Mouse (Mus musculus) layer of hippocampus, postnatal 10 days (tissue): ENCODE results near the gene Tmem151b. TPM values are rescaled to one million over a fixed set of nuclear protein-coding genes. Genes with fewer than 3 reads are reported as not detected.

Experiments used
- DNase-seq, 2 experiments: peaks; one replicate each; pipeline ENCODE4 v3.0.0; 2021; ENCODE audit warnings: low spot score in 2 of 2
- total RNA-seq, 2 experiments: library from RNA; stranded (reverse); gene quantifications; 2 replicates each; pipeline ENCODE4 v1.2.3; 2021

Gene Tmem151b
- total RNA-seq, 2 experiments from 2014 or later, result 93.2 to 93.7 TPM

- DNase-seq, result peak; percentile 82 to 86
Measured at GRCm38 (mm10) chr17:45584096-45584896, 34.8 kb upstream of the Tmem151b start.

GRCm38 (mm10) chr17:45582715-45583355, 33.4 kb upstream of the Tmem151b start:
- DNase-seq, result no peak

GRCm38 (mm10) chr17:45582188-45582587, 32.7 kb upstream of the Tmem151b start:
- no peak for DNase-seq

GRCm38 (mm10) chr17:45581567-45581983, 32.1 kb upstream of the Tmem151b start:
- DNase-seq, result peak; percentile 70 to 74

- no peak for DNase-seq
Measured at GRCm38 (mm10) chr17:45580958-45581477, 31.5 kb upstream of the Tmem151b start.

GRCm38 (mm10) chr17:45579554-45579953, 30.1 kb upstream of the Tmem151b start:
- DNase-seq, result no peak

GRCm38 (mm10) chr17:45578843-45579242, 29.4 kb upstream of the Tmem151b start:
- DNase-seq, result no peak

- DNase-seq, result no peak
Measured at GRCm38 (mm10) chr17:45578242-45578641, 28.8 kb upstream of the Tmem151b start.

- no peak for DNase-seq
Measured at GRCm38 (mm10) chr17:45575123-45575897, 25.8 kb upstream of the Tmem151b start.

GRCm38 (mm10) chr17:45574129-45574761, 24.8 kb upstream of the Tmem151b start:
- DNase-seq, result peak; percentile 79 to 82

- DNase-seq, result peak; percentile 97 to 98
Measured at GRCm38 (mm10) chr17:45573780-45574123, 24.3 kb upstream of the Tmem151b start.

- DNase-seq, result peak; percentile 99 to 100
Measured at GRCm38 (mm10) chr17:45573087-45573779, 23.8 kb upstream of the Tmem151b start, which contains the start of gene Hsp90ab1. TSS of gene Hsp90ab1 (minus strand) at chr17:45573271.

- DNase-seq, result peak; percentile 69 to 81
Measured at GRCm38 (mm10) chr17:45572103-45573086, 22.9 kb upstream of the Tmem151b start.

GRCm38 (mm10) chr17:45569999-45570398, 20.5 kb upstream of the Tmem151b start:
- no peak for DNase-seq

- DNase-seq, result no peak
Measured at GRCm38 (mm10) chr17:45568990-45569389, 19.5 kb upstream of the Tmem151b start.

GRCm38 (mm10) chr17:45567162-45567601, 17.7 kb upstream of the Tmem151b start:
- DNase-seq, result no peak

- no peak for DNase-seq
Measured at GRCm38 (mm10) chr17:45566360-45567161, 17.1 kb upstream of the Tmem151b start.

- DNase-seq, result peak in 1 of 2 experiments; percentile 20
Measured at GRCm38 (mm10) chr17:45566031-45566359, 16.5 kb upstream of the Tmem151b start.
